ENCODE assay signal across 8 mouse cellular contexts in genomic region chr7:116031718-116032595, GRCm38 (mm10). TPM values are rescaled to one million over a fixed set of nuclear protein-coding genes. Genes with fewer than 3 reads are reported as not detected.
DNase-seq lines count a peak whose midpoint lies in the region; ATAC-seq lines count a peak whose summit lies in the region.

No protein-coding gene starts in this region.

- peak; percentile 6 to 16 for DNase-seq in CD8-positive naive resting alpha-beta T cell, adult 2 months (ENCODE audit: low read depth in 2 of 2, low spot score in 2 of 2)
- peak; percentile 78 for DNase-seq in adrenal gland, postnatal 25 days
- peak; percentile 63 for DNase-seq in lung, postnatal 14 days
- peak; percentile 35 to 51 for DNase-seq in right cerebral cortex, postnatal 10 days (ENCODE audit: low spot score in 2 of 2)
- DNase-seq in T-cell, adult 2 months (ENCODE audit: low spot score): no peak

- H3K9ac ChIP-seq in heart, embryonic 14.5 days (ENCODE audit: low read length): peak overlapping the region; percentile 93
- H3K9ac ChIP-seq in kidney, embryonic 16.5 days (replicated peaks; ENCODE audit: low read length): peak overlapping the region; percentile 72

- peaks cover 16% of the 10 kb centered on the region; the same call in 1 of the 2 replicates for H3K9me3 ChIP-seq in erythroblast, embryonic 14.5 days (ENCODE audit: control insufficient read depth, low read length)
- no peaks in the 10 kb centered on the region for H3K9me3 ChIP-seq in heart, embryonic 14.5 days (ENCODE audit: control insufficient read depth, low read length)
- no peaks in the 10 kb centered on the region for H3K9me3 ChIP-seq in kidney, embryonic 16.5 days (ENCODE audit: low read length)

- H3K4me2 ChIP-seq in heart, embryonic 14.5 days (ENCODE audit: low read length): peak overlapping the region; percentile 86
- peak overlapping the region; percentile 92 for H3K4me2 ChIP-seq in kidney, embryonic 16.5 days (replicated peaks; ENCODE audit: low read depth, low read length)

- H3K27me3 ChIP-seq in erythroblast, embryonic 14.5 days (ENCODE audit: control insufficient read depth): peaks cover 96% of the 10 kb centered on the region
- H3K27me3 ChIP-seq in heart, embryonic 14.5 days (ENCODE audit: control insufficient read depth, insufficient read depth, low read length): peaks cover 10% of the 10 kb centered on the region
- peaks cover 45% of the 10 kb centered on the region for H3K27me3 ChIP-seq in kidney, embryonic 16.5 days (ENCODE audit: insufficient read depth, low read length)

- no peaks in the 10 kb centered on the region for H3K36me3 ChIP-seq in erythroblast, embryonic 14.5 days (ENCODE audit: control insufficient read depth)
- no peaks in the 10 kb centered on the region for H3K36me3 ChIP-seq in heart, embryonic 14.5 days (ENCODE audit: control insufficient read depth, insufficient read depth, low read length)
- H3K36me3 ChIP-seq in kidney, embryonic 16.5 days (ENCODE audit: insufficient read depth, low read length): no peaks in the 10 kb centered on the region

- peaks cover 38% of the 10 kb centered on the region for H3K4me1 ChIP-seq in erythroblast, embryonic 14.5 days (ENCODE audit: control insufficient read depth)
- H3K4me1 ChIP-seq in heart, embryonic 14.5 days (ENCODE audit: control insufficient read depth in 2 of 2, insufficient read depth in 2 of 2, low read length in 2 of 2): peaks cover 6 to 10% of the 10 kb centered on the region in 2 experiments; a peak in 3 of 4 replicates
- H3K4me1 ChIP-seq in kidney, embryonic 16.5 days (ENCODE audit: insufficient read depth, low read length): peaks cover 14% of the 10 kb centered on the region

- peak overlapping the region; percentile 95 to 99 for H3K27ac ChIP-seq in heart, embryonic 14.5 days (replicated peaks in 1 of 2; ENCODE audit: control insufficient read depth in 1 of 2, insufficient read depth in 1 of 2, low read depth in 2 of 2, low read length in 2 of 2)
- peak overlapping the region; percentile 35 for H3K27ac ChIP-seq in kidney, embryonic 16.5 days (ENCODE audit: low read length)

- H3K4me3 ChIP-seq in erythroblast, embryonic 14.5 days (replicated peaks): peak overlapping the region; percentile 79
- peak overlapping the region; percentile 65 to 67 for H3K4me3 ChIP-seq in heart, embryonic 14.5 days (ENCODE audit: control insufficient read depth in 1 of 2, insufficient read depth in 1 of 2, low read depth in 1 of 2, low read length in 2 of 2)
- peak overlapping the region; percentile 57 for H3K4me3 ChIP-seq in kidney, embryonic 16.5 days (ENCODE audit: low read length)

- 0 out of 2 replicates have a peak, but pooled peaks have one; percentile 7 for ATAC-seq in heart, embryonic 14.5 days (ENCODE audit: insufficient number of reproducible peaks, insufficient read depth, low FRiP score, low read depth)
- ATAC-seq in kidney, embryonic 16.5 days (ENCODE audit: low FRiP score, low TSS enrichment): peak; percentile 62

- WGBS in heart, embryonic 14.5 days: under 1% methylated on average over 64 of the region's 65 CpGs
- WGBS in kidney, embryonic 16.5 days: under 1% methylated on average over 65 of the region's 65 CpGs

RNA-seq across cellular contexts. Expression of gene Sox6, which starts 6.6 kb away (rescaled TPM):
- total RNA-seq in adrenal gland, postnatal 25 days (2021): 10.9 and 16.0 TPM in 2 replicates
- polyA plus RNA-seq in erythroblast, embryonic 14.5 days (2012): 3.3 and 3.7 TPM in 2 replicates
- 36.8 and 39.1 TPM in 2 replicates for polyA plus RNA-seq in heart, embryonic 14.5 days (2014; fragmentation: Nextera tagmentation; extraction: Ambion mirVana)
- polyA plus RNA-seq in kidney, embryonic 16.5 days (2015; fragmentation: Nextera tagmentation; extraction: Ambion mirVana): 18.6 and 18.9 TPM in 2 replicates

RNA-seq across cellular contexts. Expression of gene 1110004F10Rik, which starts 7.2 kb away (rescaled TPM):
- 109 and 115 TPM in 2 replicates for total RNA-seq in adrenal gland, postnatal 25 days (2021)
- 4.2 and 5.1 TPM in 2 replicates for polyA plus RNA-seq in erythroblast, embryonic 14.5 days (2012)
- polyA plus RNA-seq in heart, embryonic 14.5 days (2014; fragmentation: Nextera tagmentation; extraction: Ambion mirVana): 168 and 176 TPM in 2 replicates
- 266 and 275 TPM in 2 replicates for polyA plus RNA-seq in kidney, embryonic 16.5 days (2015; fragmentation: Nextera tagmentation; extraction: Ambion mirVana)

RNA-seq across cellular contexts. Expression of gene Gm4353, which starts 52.5 kb away (rescaled TPM):
- 3.9 and 4.2 TPM in 2 replicates for total RNA-seq in adrenal gland, postnatal 25 days (2021)
- polyA plus RNA-seq in erythroblast, embryonic 14.5 days (2012): 0.03 and 0.33 TPM in 2 replicates
- polyA plus RNA-seq in heart, embryonic 14.5 days (2014; fragmentation: Nextera tagmentation; extraction: Ambion mirVana): 0.27 and 0.40 TPM in 2 replicates
- polyA plus RNA-seq in kidney, embryonic 16.5 days (2015; fragmentation: Nextera tagmentation; extraction: Ambion mirVana): 1.1 and 2.7 TPM in 2 replicates

Comparison
In these comparisons a context has a peak if more than half of its experiments do, and no peak if none do; other contexts are left out.
1. RNA of gene 1110004F10Rik, which starts 7.2 kb away (polyA plus RNA-seq): 266 to 275 TPM in kidney, embryonic 16.5 days and 168 to 176 TPM in heart, embryonic 14.5 days; 4.2 to 5.1 TPM in erythroblast, embryonic 14.5 days; every median in the first group is over 10 times any median in the second.
2. Peak in every context shown above with its lines, with median percentiles within 50 percentile points of each other: H3K4me3 ChIP-seq.